Mouse (Mus musculus): ENCODE measurements around the gene Numb.

GRCm38 (mm10) chr12:83795586-83795985, 126.1 kb downstream of the Numb start:
- TF ChIP-seq ZC3H11A (IDR thresholded peaks at IDR 0.05; ENCODE audit: borderline replicate concordance, low read depth, low read length), result no peak
- no peak for TF ChIP-seq HCFC1 (IDR thresholded peaks at IDR 0.05; ENCODE audit: borderline replicate concordance, insufficient read depth, low read length)
- no peak for TF ChIP-seq ZNF384 (IDR thresholded peaks at IDR 0.05; ENCODE audit: low read depth, low read length)
